Mouse (Mus musculus) embryonic facial prominence, embryonic 12.5 days (tissue): ENCODE data around the gene Mpzl3. TPM values are rescaled to one million over a fixed set of nuclear protein-coding genes. Genes with fewer than 3 reads are reported as not detected.
"Not testable (repeated sequence)": the region's sequence is repeated elsewhere in the genome, so short reads cannot be mapped to it uniquely, and the experiment has no call there.

Experiments
- ATAC-seq: fragments of 200-750 bp; cut with Nextera tagmentation; 2 replicates; pipeline ENCODE4 v1.8.0; 2017; ENCODE audit not compliant: insufficient number of reproducible peaks, insufficient read depth, low FRiP score, low TSS enrichment
- H3K27ac ChIP-seq: fragments of 300-500 bp; sonication (generic); 2 replicates; pipeline ENCODE4 v1.5.1; 2016; ENCODE audit warnings: mild to moderate bottlenecking
- H3K27me3 ChIP-seq: fragments of 300-500 bp; sonication (generic); 2 replicates; pipeline ENCODE4 v1.6.1; 2016; ENCODE audit warnings: mild to moderate bottlenecking, moderate library complexity
- H3K36me3 ChIP-seq: fragments of 300-500 bp; sonication (generic); 2 replicates; pipeline ENCODE4 v1.6.1; 2016; ENCODE audit warnings: mild to moderate bottlenecking
- H3K4me1 ChIP-seq: fragments of 300-500 bp; sonication (generic); 2 replicates; pipeline ENCODE4 v1.6.1; 2016
- H3K4me2 ChIP-seq: fragments of 300-500 bp; sonication (generic); replicated peaks from 2 replicates; pipeline ENCODE4 v1.6.1; 2016; ENCODE audit warnings: mild to moderate bottlenecking, moderate library complexity
- H3K4me3 ChIP-seq: fragments of 300-500 bp; sonication (generic); 2 replicates; pipeline ENCODE4 v1.5.1; 2016; ENCODE audit warnings: mild to moderate bottlenecking
- H3K9ac ChIP-seq: fragments of 300-500 bp; sonication (generic); 2 replicates; pipeline ENCODE4 v1.6.1; 2016; ENCODE audit warnings: mild to moderate bottlenecking, moderate library complexity
- H3K9me3 ChIP-seq: fragments of 300-500 bp; sonication (generic); 2 replicates; pipeline ENCODE4 v1.6.1; 2016; ENCODE audit warnings: mild to moderate bottlenecking, moderate library complexity
- WGBS: fragments of 180-500 bp; shearing (Covaris S2); methylation state at CpG from one replicate; pipeline ENCODE4 v1.1.7; 2016; 5-methylcytosine and 5-hydroxymethylcytosine counted together
- polyA plus RNA-seq: library from polyadenylated mRNA; unstranded; fragments of >200 nt; fragmentation: Nextera tagmentation; extraction: Ambion mirVana; gene quantifications from 2 replicates; pipeline ENCODE4 v1.2.1, GENCODE M21; 2016

Gene Mpzl3
- polyA plus RNA-seq, 1 experiment from 2014 or later = 1.9 TPM

DNA sequence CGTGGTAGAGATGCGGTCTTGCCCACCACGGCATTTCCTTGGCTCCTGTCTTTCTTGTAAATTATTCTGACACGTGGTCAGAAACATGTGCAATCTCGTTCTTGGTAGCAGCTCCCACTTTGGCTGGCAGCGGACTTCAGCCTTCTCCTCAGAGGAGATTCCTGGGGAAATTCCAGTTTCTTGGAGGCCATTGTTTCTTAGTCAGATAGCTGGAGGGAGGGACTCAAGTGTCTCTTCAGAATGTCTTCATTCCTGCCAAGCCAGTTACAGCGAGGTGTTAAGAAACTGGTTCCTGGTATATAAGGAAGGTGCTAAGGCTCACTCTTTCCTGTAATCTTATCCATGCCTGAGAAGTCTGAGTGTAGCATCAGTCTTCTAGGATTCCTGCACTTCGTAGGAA is 27.6 kb upstream of the Mpzl3 start:
- no peaks in the 10 kb centered on the region for H3K4me1 ChIP-seq
- no peak overlapping the region for H3K27ac ChIP-seq
- H3K4me2 ChIP-seq = no peak overlapping the region
- no peak for ATAC-seq
- no peak overlapping the region for H3K4me3 ChIP-seq
- no peak overlapping the region for H3K9ac ChIP-seq
- peaks cover 13% of the 10 kb centered on the region; the same call in 1 of the 2 replicates for H3K27me3 ChIP-seq
- no peaks in the 10 kb centered on the region for H3K36me3 ChIP-seq
- 81% methylated on average over 8 of the region's 8 CpGs for WGBS
- H3K9me3 ChIP-seq = no peaks in the 10 kb centered on the region

DNA sequence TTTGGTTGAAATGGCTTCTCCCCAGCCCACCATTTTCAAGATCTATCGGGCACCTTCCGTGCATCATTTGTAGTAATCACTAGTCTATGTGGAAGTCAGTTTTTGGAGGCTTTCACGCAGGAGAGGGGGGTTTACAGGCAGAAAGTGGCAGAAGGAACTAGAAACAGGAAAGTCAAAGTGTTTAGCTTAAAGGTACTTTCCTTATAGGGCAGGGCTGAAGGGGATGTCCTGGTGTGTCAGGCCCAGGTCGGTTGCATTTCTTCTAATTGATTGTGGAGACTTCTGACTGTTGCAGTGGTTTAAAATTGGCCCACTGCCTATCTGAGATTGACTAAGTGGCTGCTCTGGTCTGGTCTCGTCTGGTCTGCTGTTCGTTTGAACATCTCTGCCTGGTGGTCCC is 24.6 kb upstream of the Mpzl3 start:
- ATAC-seq = no peak
- H3K9ac ChIP-seq = no peak overlapping the region
- H3K27ac ChIP-seq = no peak overlapping the region
- no peaks in the 10 kb centered on the region for H3K4me1 ChIP-seq
- H3K36me3 ChIP-seq = no peaks in the 10 kb centered on the region
- H3K4me3 ChIP-seq = no peak overlapping the region
- peaks cover 13% of the 10 kb centered on the region; the same call in 1 of the 2 replicates for H3K27me3 ChIP-seq
- 66% methylated on average over 6 of the region's 6 CpGs for WGBS
- H3K4me2 ChIP-seq = no peak overlapping the region
- H3K9me3 ChIP-seq = no peaks in the 10 kb centered on the region

DNA sequence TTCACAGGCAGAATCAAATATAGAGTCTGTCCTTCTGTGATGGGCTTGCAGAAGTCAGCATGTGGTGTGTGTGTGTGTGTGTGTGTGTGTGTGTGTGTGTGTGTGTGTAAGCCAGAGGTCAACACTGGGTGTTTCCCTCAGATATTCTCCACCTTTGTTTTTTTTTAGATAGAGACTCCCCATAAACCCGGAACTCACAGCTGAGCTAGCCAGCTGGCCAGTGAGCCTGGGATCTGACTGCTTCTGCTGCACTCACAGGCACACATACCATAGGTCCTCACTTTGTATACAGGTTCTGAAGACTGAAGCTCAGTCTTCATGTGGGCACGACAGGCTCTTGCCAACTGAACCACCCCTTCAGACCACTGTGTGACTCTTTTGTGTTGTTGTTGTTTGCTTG is 22.7 kb upstream of the Mpzl3 start:
- 81% methylated on average over 2 of the region's 2 CpGs for WGBS
- H3K36me3 ChIP-seq = no peaks in the 10 kb centered on the region
- no peak for ATAC-seq
- no peaks in the 10 kb centered on the region for H3K4me1 ChIP-seq
- H3K27ac ChIP-seq = no peak overlapping the region
- no peak overlapping the region for H3K4me3 ChIP-seq
- no peak overlapping the region for H3K4me2 ChIP-seq
- H3K27me3 ChIP-seq = peaks cover 13% of the 10 kb centered on the region; the same call in 1 of the 2 replicates
- H3K9ac ChIP-seq = no peak overlapping the region
- no peaks in the 10 kb centered on the region for H3K9me3 ChIP-seq

DNA sequence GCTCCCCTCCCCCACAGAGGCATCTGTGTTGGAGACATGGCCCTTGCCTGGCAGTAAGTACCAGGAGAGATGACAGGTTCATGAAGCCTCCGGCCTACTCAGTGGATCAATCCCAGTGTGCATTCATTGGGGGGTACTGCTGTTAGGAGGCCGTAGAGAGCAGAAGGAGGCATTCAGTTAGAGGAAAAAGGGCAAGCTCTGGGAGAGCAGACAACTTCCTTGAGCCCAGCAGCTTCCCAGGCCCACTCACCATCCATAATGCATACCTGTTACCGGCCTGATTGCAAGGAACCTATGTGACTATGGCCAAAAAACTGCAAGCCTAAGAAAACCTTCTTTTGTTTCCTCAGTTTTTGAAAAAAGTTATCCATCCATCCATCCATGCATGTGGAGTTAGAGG is 20.5 kb upstream of the Mpzl3 start:
- H3K9ac ChIP-seq = no peak overlapping the region
- no peak overlapping the region for H3K27ac ChIP-seq
- no peaks in the 10 kb centered on the region for H3K36me3 ChIP-seq
- no peak overlapping the region for H3K4me2 ChIP-seq
- H3K27me3 ChIP-seq = peaks cover 11% of the 10 kb centered on the region; the same call in 1 of the 2 replicates
- 76% methylated on average over 3 of the region's 3 CpGs for WGBS
- H3K4me1 ChIP-seq = no peaks in the 10 kb centered on the region
- H3K9me3 ChIP-seq = no peaks in the 10 kb centered on the region
- no peak for ATAC-seq
- H3K4me3 ChIP-seq = no peak overlapping the region

DNA sequence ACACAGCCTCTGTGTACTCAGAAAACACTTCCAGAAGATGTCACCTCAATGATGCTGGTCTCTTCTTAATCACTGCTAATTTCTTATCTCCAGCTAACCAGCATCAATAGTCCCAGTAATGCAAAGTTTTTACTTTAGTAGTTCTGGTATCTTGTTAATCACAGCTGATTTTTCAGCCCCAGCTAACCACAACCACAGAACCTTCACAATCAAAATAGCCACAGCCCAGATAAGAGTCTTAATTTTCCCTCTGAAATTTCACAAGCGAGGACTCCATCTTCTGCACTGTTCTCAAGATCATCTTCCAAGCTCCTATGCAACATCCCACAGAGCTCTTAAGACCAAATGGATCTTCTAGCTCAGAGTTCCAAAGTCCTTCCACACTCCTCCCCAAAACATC is 17.2 kb upstream of the Mpzl3 start:
- peaks cover 24% of the 10 kb centered on the region for H3K4me1 ChIP-seq
- H3K4me2 ChIP-seq, H3K4me3 ChIP-seq, H3K27ac ChIP-seq, H3K9ac ChIP-seq, ATAC-seq, H3K9me3 ChIP-seq, H3K36me3 ChIP-seq: not testable (repeated sequence)
- 74% methylated on average over 1 of the region's 1 CpGs for WGBS
- H3K27me3 ChIP-seq = peaks cover 36% of the 10 kb centered on the region

DNA sequence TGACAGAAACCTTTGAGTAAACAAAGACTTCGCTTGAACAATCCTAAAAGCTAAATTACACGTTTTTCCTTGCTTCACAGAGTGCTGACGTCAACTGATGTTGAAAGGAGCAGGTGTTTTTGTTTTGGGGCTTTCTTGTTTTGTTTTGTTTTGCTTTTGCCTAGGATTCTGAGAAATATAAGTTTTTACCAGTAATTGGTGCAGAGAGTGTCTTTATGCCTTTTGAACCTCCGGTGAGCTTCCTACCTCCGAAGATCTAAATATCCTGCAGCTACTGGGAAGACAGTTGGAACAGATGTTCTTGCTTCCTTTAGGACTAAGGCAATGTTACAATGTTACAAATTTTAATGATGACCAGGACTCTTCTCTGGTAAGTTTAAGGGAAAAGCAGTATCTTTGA is 15.5 kb upstream of the Mpzl3 start, which contains the start of gene Mpzl2:
Gene Mpzl2, plus strand, starts transcription at position 301 of the 400 bp plus-strand sequence.
- Histone ChIP-seq H3K4me1 (peaks cover 28% of the 10 kb centered on the region), H3K27ac (no peak within 1 kb of the TSS), H3K36me3 (no peaks in the 10 kb centered on the region), H3K9ac (no peak within 1 kb of the TSS), H3K27me3 (peaks cover 52% of the 10 kb centered on the region), H3K4me2 (peak within 1 kb of the TSS; percentile 31; the same call in 1 of the 2 replicates), H3K9me3 (no peaks in the 10 kb centered on the region), H3K4me3 (no peak within 1 kb of the TSS)
- no peak for ATAC-seq
- 56% methylated on average over 5 of the region's 5 CpGs for WGBS

DNA sequence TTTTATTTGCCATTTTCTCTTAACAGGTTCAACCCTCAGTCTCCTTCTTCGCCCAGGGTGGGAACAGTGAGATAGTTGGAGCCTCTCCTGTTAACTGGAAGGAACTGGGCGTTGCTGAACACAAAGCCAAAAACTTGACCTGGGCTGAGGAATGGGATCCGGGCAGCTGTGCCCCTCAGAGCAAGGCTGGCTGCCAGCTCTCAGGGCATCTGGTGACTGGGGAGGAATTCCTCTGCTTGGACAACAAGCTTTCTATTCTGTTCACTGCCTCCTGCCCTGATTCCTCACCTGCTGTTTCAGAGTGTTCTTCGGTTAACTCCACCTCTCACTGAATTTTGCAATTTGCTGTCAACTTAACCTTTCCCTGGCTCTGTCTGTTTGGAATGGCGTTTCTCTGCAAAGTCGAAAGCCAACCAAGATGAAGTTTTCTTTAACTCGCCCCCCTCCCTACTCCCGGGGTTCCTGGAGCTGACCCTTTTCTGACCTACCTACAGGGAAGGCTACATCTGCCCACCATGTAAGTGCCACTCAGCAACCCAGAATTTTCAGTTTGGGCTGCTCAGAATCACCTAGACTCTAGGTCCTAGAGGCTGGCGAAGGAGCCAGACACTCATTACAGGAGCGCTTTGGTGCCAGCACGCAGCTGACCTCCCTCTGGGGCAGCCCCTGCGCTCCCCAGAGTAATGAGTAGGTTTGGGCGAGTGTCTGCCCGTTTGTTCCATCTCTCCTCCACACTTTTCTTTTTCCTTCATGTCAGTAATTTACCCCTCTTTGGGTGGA is 14.7 kb upstream of the Mpzl3 start:
- WGBS = 19% methylated on average over 14 of the region's 14 CpGs
- Histone ChIP-seq H3K4me2 (peak overlapping the region; percentile 31; the same call in 1 of the 2 replicates), H3K27ac (no peak overlapping the region), H3K36me3 (no peaks in the 10 kb centered on the region), H3K27me3 (peaks cover 57% of the 10 kb centered on the region), H3K4me3 (no peak overlapping the region), H3K9me3 (no peaks in the 10 kb centered on the region), H3K9ac (no peak overlapping the region), H3K4me1 (peaks cover 28% of the 10 kb centered on the region)
- ATAC-seq = no peak

DNA sequence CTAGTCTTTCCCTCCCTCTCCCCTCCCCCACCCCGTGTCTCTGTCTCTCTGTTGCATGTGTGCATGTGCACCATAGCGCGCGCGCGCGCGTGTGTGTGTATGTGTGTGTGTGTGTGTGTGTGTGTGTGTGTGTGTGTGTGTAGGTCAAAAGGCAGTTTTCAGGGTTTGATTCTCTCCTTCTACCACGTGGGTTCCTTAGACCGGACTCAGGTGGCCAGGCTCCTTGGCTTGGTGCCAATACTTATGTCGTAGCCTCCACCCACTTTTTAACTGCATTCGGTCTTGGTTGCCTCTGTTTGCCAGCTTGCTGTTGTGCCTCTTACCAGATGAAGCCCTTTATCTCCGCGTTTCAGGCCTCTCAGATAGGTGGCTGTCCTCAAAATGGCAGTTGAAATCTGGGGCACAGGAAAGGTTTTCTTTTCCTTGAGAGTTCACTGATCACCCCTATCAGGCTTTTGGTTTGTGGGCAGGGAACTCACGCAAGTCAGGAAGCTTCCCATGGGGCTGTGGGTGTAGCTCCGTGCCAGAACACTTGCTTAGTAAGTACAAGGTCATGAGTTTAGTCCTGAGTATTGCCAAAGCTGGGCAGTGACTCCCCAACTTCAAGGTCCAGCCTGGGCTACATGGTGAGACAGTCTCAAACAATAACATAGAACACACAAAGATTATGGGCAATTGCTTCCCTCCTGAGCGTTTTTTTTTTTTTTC is 13.7 kb upstream of the Mpzl3 start:
- H3K27ac ChIP-seq = no peak overlapping the region
- H3K36me3 ChIP-seq = no peaks in the 10 kb centered on the region
- peaks cover 58% of the 10 kb centered on the region for H3K27me3 ChIP-seq
- H3K4me2 ChIP-seq = peak overlapping the region; percentile 31
- H3K4me3 ChIP-seq = no peak overlapping the region
- H3K9ac ChIP-seq = no peak overlapping the region
- 40% methylated on average over 17 of the region's 17 CpGs for WGBS
- H3K9me3 ChIP-seq = no peaks in the 10 kb centered on the region
- H3K4me1 ChIP-seq = peaks cover 28% of the 10 kb centered on the region
- ATAC-seq = no peak

DNA sequence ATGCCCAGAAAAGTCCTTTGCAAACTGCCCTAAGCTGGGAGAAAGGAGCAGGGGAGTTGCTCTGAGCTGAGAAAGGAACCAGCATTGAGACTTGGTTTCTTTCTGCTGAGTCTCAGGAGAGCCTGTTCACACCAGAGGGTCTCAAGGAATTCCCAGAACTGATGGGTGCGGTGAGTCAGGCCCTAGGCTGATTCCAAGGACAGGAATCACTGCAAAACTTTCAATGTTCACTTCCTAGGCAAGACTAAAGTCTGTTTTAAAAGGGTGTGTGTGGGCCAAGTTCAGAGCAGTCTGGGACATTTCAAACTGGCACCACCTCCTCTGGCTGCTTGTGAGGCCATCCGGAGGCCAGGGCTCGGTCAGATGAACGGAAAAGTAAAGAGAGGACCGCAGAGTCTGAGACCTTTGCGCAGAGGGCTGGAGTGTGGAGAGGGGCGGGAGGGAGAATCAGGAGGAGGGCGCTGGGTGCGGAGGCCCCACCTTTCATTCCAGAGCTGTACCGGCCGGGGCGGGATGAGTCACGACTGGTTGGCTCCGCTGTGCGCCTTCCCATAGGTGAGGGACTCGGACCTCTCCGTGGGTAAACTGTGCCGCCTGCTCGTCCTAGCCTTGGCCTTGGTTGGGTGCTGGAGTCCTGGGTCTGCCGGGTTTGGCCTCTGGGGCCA is 12.8 kb upstream of the Mpzl3 start:
- Histone ChIP-seq H3K9me3 (no peaks in the 10 kb centered on the region), H3K27me3 (peaks cover 58% of the 10 kb centered on the region), H3K4me2 (peak overlapping the region; percentile 56), H3K9ac (peak overlapping the region; percentile 27; the same call in 1 of the 2 replicates), H3K27ac (0 out of 2 replicates have a peak overlapping the region, but pooled peaks have one; percentile 50), H3K4me1 (peaks cover 28% of the 10 kb centered on the region), H3K36me3 (no peaks in the 10 kb centered on the region), H3K4me3 (peak overlapping the region; percentile 33)
- peak; percentile 86 for ATAC-seq
- WGBS = 1% methylated on average over 20 of the region's 20 CpGs

DNA sequence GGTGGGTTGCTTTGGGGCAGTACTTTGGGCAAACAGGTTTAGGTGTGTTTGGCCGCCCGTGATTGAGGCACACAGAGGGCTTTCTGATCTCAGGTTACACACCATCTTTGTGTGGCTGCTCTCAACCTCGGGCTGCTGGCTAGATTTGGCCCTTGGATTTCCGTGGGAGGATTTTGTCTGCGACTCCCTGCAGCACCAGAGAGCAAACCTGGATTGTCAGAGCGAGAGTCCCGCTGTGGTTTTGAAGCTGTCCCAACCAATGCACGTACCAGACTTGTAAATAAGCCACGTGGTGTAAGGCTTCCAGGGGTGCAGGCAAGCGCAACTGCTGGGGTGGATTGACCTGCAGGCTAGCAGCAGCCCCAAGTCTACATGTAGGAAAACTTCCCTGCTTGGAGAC is 12.0 kb upstream of the Mpzl3 start:
- 0 out of 2 replicates have a peak, but pooled peaks have one; percentile 35 for ATAC-seq
- peaks cover 28% of the 10 kb centered on the region for H3K4me1 ChIP-seq
- peaks cover 58% of the 10 kb centered on the region for H3K27me3 ChIP-seq
- H3K27ac ChIP-seq = no peak overlapping the region
- H3K9me3 ChIP-seq = no peaks in the 10 kb centered on the region
- H3K9ac ChIP-seq = peak overlapping the region; percentile 27; the same call in 1 of the 2 replicates
- H3K4me3 ChIP-seq = peak overlapping the region; percentile 33
- WGBS = under 1% methylated on average over 10 of the region's 10 CpGs
- no peaks in the 10 kb centered on the region for H3K36me3 ChIP-seq
- peak overlapping the region; percentile 56 for H3K4me2 ChIP-seq

DNA sequence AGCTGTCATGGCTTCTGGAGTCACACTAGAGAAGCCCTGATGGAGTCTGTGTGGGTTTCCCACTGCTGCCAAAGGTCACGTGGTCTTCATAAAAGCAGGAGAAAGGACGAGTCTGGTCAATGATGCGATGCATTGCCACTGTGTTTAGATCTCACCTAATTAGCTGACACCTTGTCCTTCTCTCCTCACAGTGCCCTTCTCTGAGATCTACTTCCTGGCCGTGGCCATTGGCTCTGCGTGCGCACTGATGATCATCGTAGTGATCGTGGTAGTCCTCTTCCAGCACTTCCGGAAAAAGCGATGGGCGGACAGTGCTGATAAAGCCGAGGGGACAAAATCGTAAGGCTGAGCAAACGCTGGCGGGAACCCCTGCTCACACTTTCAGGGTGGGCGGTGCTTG is 8.0 kb upstream of the Mpzl3 start:
- Histone ChIP-seq H3K9ac (no peak overlapping the region), H3K27ac (no peak overlapping the region), H3K9me3 (no peaks in the 10 kb centered on the region), H3K36me3 (no peaks in the 10 kb centered on the region), H3K4me2 (no peak overlapping the region), H3K4me1 (peaks cover 11% of the 10 kb centered on the region; the same call in 1 of the 2 replicates), H3K27me3 (peaks cover 30% of the 10 kb centered on the region), H3K4me3 (no peak overlapping the region)
- ATAC-seq = no peak
- 90% methylated on average over 16 of the region's 16 CpGs for WGBS
